Mouse (Mus musculus) urinary bladder, postnatal 0 days (tissue): Measurements from ENCODE around the gene Ppard. TPM values are rescaled to one million over a fixed set of nuclear protein-coding genes. Genes with fewer than 3 reads are reported as not detected.

Experiments used
- polyA plus RNA-seq: library from polyadenylated mRNA; unstranded; fragments of >200 nt; fragmentation: Nextera tagmentation; extraction: Ambion mirVana; gene quantifications from 2 replicates; pipeline ENCODE4 v1.2.1, GENCODE M21; 2015

Gene Ppard
- polyA plus RNA-seq, result 1.7 and 2.4 TPM in 2 replicates

DNA sequence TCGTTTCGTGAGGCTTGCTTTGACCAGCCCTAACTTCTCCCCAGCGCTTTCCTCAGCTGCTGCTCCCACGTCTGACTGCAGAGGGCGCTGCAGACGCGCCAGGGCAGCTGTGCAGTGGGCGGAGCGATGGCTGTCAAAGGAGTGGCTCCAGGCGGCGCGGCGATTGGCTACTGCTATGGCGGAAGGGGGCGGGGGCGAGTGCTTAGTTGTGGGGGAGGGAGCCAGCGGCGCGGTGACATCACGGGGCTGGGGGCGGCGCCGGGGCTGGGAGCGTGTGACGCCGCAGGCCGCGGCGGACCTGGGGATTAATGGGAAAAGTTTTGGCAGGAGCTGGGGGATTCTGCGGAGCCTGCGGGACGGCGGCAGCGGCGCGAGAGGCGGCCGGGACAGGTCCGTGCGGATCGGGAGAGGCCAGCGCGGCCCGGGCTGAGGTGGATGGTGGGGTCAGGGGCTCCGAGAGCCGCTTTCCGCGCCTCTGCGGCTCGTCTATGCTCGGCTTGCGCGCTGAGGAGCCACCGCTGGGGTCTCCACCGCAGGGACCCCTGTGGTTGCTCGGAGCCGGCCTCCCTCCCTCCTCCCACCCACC lies at the start of gene Ppard:
Ppard (plus strand) TSS at position 226 of the 586 bp plus-strand sequence.

DNA sequence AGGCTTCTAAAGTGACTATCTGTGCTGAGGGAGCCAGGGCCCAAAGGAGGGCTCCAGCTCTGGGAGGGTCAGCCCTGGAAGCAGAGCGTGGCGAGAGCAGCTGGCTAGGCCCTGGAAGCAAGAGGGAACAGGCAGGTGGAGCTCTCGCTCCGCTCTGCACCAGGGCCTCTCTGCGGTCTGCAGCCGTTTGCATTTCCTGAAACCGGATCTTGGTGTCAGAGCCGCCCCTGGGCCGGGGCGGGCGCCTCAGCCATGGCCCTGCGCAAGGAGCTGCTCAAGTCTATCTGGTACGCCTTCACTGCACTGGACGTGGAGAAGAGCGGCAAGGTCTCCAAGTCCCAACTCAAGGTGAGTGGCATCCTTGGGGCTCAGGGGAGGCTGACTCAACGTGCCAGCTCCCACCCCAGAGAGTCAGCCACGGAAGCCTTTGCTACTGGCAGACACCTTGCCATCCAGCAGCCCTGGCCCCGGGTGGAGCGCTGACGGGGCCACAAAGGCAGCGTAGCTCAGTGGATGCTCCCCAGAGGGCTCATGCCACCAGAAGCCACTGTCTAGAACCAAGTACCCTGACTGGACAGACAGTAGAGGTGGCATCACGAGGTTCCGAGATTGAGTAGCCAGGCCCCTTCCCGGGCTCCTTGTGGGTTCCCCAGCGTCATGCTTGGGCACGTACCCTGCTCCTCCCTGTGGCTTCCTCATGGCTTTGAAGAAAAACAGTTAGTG lies 24.7 kb upstream of the Ppard start, which contains the start of gene Def6:
Def6 (plus strand) TSS at position 188 of the 723 bp plus-strand sequence.

DNA sequence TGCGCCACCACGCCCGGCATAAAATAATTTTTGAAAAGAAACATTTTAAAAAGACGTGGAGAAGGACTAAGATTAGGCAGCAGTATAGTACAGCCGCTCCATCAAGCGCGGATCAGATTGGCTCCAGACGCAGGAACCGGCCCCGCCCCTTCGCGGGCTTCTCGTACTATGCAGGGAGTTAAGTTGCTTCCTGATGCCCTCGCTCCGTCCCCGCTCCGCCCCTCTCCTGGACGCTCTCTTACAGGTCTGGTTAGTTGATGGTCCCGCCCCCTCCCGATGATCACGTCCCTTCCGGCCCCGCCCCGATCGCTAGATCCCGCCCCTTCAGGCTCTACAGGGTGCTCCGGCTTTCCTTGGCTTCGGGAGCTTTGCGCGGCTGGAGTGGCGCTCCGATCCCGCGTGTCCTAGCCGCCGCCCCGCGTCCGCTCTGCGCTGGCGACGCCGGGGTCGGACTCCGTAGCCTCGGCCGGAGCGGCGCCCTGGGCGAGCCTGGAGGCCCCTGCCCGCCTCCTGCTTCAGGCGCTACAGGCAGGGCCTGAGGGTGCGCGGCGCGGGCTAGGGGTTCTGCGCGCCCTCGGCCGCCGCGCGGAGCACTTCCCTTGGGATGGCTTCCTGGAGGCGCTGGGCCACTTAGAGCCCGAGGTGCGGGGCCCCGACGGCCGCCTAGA lies 80.8 kb downstream of the Ppard start, which contains the start of gene Fance:
Fance (plus strand) TSS at position 308 of the 668 bp plus-strand sequence.

DNA sequence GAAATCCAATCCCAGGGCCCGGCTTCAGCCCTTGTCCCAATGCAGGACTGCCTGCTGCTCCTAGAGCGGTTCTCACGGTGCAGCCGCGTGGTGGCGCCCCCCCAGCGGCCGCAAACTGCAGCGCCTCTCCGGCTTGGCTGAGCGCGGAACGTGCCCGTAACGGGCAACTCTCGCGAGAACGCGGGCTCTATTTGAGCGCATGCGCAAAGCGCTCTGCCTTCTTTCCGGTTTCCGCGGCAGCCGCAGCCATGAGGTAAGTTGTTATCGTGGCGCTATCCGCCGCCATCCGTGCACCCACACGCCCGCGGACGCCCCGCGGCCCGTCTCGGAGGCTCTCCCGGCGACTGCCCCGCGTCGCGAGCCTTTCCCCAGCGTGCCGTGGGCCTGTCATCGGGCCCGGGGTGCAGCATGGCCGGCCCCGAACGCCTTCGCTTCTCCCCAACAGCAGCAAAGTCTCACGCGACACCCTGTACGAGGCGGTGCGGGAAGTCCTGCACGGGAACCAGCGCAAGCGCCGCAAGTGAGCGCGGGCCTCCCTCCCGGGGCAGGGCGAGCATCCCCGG lies 95.9 kb downstream of the Ppard start, which contains the start of gene Rpl10a:
Rpl10a (plus strand) TSS at position 106 of the 563 bp plus-strand sequence.

DNA sequence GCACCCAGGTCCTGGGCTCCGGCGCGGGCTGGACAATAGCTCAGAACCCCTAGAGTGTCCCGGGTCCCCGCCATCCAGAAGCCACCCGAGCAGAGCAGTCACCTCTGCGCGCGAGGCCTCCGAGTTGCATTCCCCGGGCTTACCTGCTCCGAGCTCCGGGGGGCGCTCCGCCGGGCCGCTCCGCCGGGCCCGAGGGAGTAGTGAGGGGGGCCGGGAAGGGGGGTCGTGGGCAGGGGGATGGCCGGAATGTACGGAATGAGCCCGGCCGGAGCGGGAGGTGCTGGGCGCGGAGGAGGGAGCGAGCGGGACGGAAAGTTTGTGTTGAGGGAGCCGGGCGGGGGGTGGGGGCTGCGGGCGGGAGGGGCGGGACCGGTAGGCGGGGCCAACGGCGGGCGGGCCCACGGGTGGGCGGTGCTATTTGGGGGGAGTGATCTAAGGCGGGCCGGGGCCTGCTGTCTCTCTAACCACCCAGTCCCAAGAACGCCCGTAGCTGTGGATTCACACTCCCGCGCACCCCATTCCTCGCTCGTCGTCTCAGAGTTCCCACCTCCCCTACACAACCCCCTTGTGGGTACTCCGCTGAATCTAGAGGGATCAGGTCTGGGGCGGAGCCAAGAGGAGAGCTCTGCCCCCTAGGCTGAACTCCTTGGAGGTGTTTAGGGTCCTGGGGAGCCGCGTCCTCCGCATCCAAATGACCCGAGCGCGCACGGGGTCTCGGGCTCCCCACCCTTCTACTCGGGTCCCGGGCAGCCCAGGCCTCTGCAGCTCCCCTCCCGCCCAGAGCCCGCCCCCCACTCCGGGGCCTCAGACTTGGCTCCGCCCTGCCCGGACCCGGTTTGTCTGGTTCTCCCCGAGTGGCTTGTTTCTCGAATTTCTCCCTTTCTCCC lies 118.2 kb downstream of the Ppard start, which contains the start of gene Tead3:
Tead3 (minus strand) TSS at position 352 of the 887 bp plus-strand sequence.

Other genes with a start within 250 kb of the Ppard start
- gene Tcp11, start 152.1 kb upstream of the Ppard start, polyA plus RNA-seq, result 0.30 and 0.70 TPM in 2 replicates
- 0.83 and 0.88 TPM in 2 replicates for gene Scube3, start 90.6 kb upstream of the Ppard start, polyA plus RNA-seq
- 13.9 and 14.9 TPM in 2 replicates for gene Zfp523, start 55.6 kb upstream of the Ppard start, polyA plus RNA-seq
- gene Def6, start 24.9 kb upstream of the Ppard start, polyA plus RNA-seq, result 6.9 and 9.2 TPM in 2 replicates
- gene Fance, start 80.8 kb downstream of the Ppard start, polyA plus RNA-seq, result 21.3 and 26.4 TPM in 2 replicates
- gene Rpl10a, start 95.8 kb downstream of the Ppard start, polyA plus RNA-seq, result 494 and 559 TPM in 2 replicates
- gene Tead3, start 118.1 kb downstream of the Ppard start, polyA plus RNA-seq, result 13.9 and 17.8 TPM in 2 replicates
- 3.2 and 4.8 TPM in 2 replicates for gene Tulp1, start 132.5 kb downstream of the Ppard start, polyA plus RNA-seq